Mouse (Mus musculus): ENCODE measurements around the gene Gm20509. TPM values are rescaled to one million over a fixed set of nuclear protein-coding genes. Genes with fewer than 3 reads are reported as not detected.
A peak's percentile ranks its signal among the peaks of the same experiment; 100 is the strongest.
"Not testable (repeated sequence)": the region's sequence is repeated elsewhere in the genome, so short reads cannot be mapped to it uniquely, and the experiment has no call there.

The Gm20509 gene
- polyA plus RNA-seq, 1 experiment: not detected

GRCm38 (mm10) chr9:73070971-73071659 is 31.2 kb upstream of the Gm20509 start:
- no peaks in the 10 kb centered on the region for H3K27me3 ChIP-seq (ENCODE audit: control insufficient read depth, insufficient read depth, low read length)
- H3K4me3 ChIP-seq (ENCODE audit: low read depth, low read length): no peak overlapping the region
- no peaks in the 10 kb centered on the region for H3K36me3 ChIP-seq (ENCODE audit: control insufficient read depth, insufficient read depth, low read length)
- TF ChIP-seq CTCF (IDR thresholded peaks at IDR 0.05; ENCODE audit: extremely low read depth, insufficient read length, insufficient replicate concordance, low read depth, low read length): no peak
- no peak for TF ChIP-seq POLR2A (IDR thresholded peaks at IDR 0.05; ENCODE audit: low read depth, low read length)
- peaks cover 15% of the 10 kb centered on the region for H3K4me1 ChIP-seq (ENCODE audit: control insufficient read depth, insufficient read depth, insufficient read length, low read length)
- H3K27ac ChIP-seq (ENCODE audit: insufficient read depth, low read depth, low read length): peak overlapping the region; percentile 38
- 44% methylated on average over 10 of the region's 10 CpGs for WGBS

GRCm38 (mm10) chr9:73072426-73072825 is 29.8 kb upstream of the Gm20509 start:
- WGBS: 81% methylated on average over 8 of the region's 8 CpGs

GRCm38 (mm10) chr9:73073169-73073568 is 29.1 kb upstream of the Gm20509 start:
- WGBS: 81% methylated on average over 5 of the region's 5 CpGs
- no peak for TF ChIP-seq CTCF (IDR thresholded peaks at IDR 0.05; ENCODE audit: extremely low read depth, insufficient read length, insufficient replicate concordance, low read depth, low read length)
- no peak for TF ChIP-seq POLR2A (IDR thresholded peaks at IDR 0.05; ENCODE audit: low read depth, low read length)
- no peak overlapping the region for H3K4me3 ChIP-seq (ENCODE audit: low read depth, low read length)
- no peaks in the 10 kb centered on the region for H3K36me3 ChIP-seq (ENCODE audit: control insufficient read depth, insufficient read depth, low read length)
- peak overlapping the region; percentile 39; the same call in 1 of the 2 replicates for H3K27ac ChIP-seq (ENCODE audit: insufficient read depth, low read depth, low read length)
- H3K27me3 ChIP-seq (ENCODE audit: control insufficient read depth, insufficient read depth, low read length): no peaks in the 10 kb centered on the region
- H3K4me1 ChIP-seq (ENCODE audit: control insufficient read depth, insufficient read depth, insufficient read length, low read length): peaks cover 10% of the 10 kb centered on the region

More at GRCm38 (mm10) chr9:73072426-73072825, 29.8 kb upstream of the Gm20509 start:
- TF ChIP-seq CTCF (IDR thresholded peaks at IDR 0.05; ENCODE audit: extremely low read depth, insufficient read length, insufficient replicate concordance, low read depth, low read length) (no peak), POLR2A (IDR thresholded peaks at IDR 0.05; ENCODE audit: low read depth, low read length) (no peak)
- Histone ChIP-seq H3K36me3 (ENCODE audit: control insufficient read depth, insufficient read depth, low read length) (no peaks in the 10 kb centered on the region), H3K4me1 (ENCODE audit: control insufficient read depth, insufficient read depth, insufficient read length, low read length) (peaks cover 15% of the 10 kb centered on the region), H3K4me3 (ENCODE audit: low read depth, low read length) (no peak overlapping the region), H3K27ac (ENCODE audit: insufficient read depth, low read depth, low read length) (0 out of 2 replicates have a peak overlapping the region, but pooled peaks have one; percentile 39), H3K27me3 (ENCODE audit: control insufficient read depth, insufficient read depth, low read length) (no peaks in the 10 kb centered on the region)

GRCm38 (mm10) chr9:73079349-73079748 is 22.9 kb upstream of the Gm20509 start:
- not testable (repeated sequence) for H3K27me3 ChIP-seq (ENCODE audit: control insufficient read depth, insufficient read depth, low read length); H3K4me3 ChIP-seq (ENCODE audit: low read depth, low read length); H3K4me1 ChIP-seq (ENCODE audit: control insufficient read depth, insufficient read depth, insufficient read length, low read length); H3K27ac ChIP-seq (ENCODE audit: insufficient read depth, low read depth, low read length); H3K36me3 ChIP-seq (ENCODE audit: control insufficient read depth, insufficient read depth, low read length)
- 73% methylated on average over 12 of the region's 12 CpGs for WGBS

GRCm38 (mm10) chr9:73079801-73080325 is 22.4 kb upstream of the Gm20509 start:
- no peak overlapping the region for H3K27ac ChIP-seq (ENCODE audit: insufficient read depth, low read depth, low read length)
- no peaks in the 10 kb centered on the region for H3K4me1 ChIP-seq (ENCODE audit: control insufficient read depth, insufficient read depth, insufficient read length, low read length)
- no peak for TF ChIP-seq CTCF (IDR thresholded peaks at IDR 0.05; ENCODE audit: extremely low read depth, insufficient read length, insufficient replicate concordance, low read depth, low read length)
- TF ChIP-seq POLR2A (IDR thresholded peaks at IDR 0.05; ENCODE audit: low read depth, low read length): no peak
- no peaks in the 10 kb centered on the region for H3K36me3 ChIP-seq (ENCODE audit: control insufficient read depth, insufficient read depth, low read length)
- WGBS: 82% methylated on average over 7 of the region's 7 CpGs
- no peak overlapping the region for H3K4me3 ChIP-seq (ENCODE audit: low read depth, low read length)
- H3K27me3 ChIP-seq (ENCODE audit: control insufficient read depth, insufficient read depth, low read length): no peaks in the 10 kb centered on the region

GRCm38 (mm10) chr9:73082291-73083000 is 19.8 kb upstream of the Gm20509 start:
- no peak overlapping the region for H3K27ac ChIP-seq (ENCODE audit: insufficient read depth, low read depth, low read length)
- 85% methylated on average over 8 of the region's 8 CpGs for WGBS
- H3K4me3 ChIP-seq (ENCODE audit: low read depth, low read length): no peak overlapping the region
- TF ChIP-seq CTCF (IDR thresholded peaks at IDR 0.05; ENCODE audit: extremely low read depth, insufficient read length, insufficient replicate concordance, low read depth, low read length) (no peak), POLR2A (IDR thresholded peaks at IDR 0.05; ENCODE audit: low read depth, low read length) (no peak)
- H3K36me3 ChIP-seq (ENCODE audit: control insufficient read depth, insufficient read depth, low read length): no peaks in the 10 kb centered on the region
- H3K27me3 ChIP-seq (ENCODE audit: control insufficient read depth, insufficient read depth, low read length): no peaks in the 10 kb centered on the region
- no peaks in the 10 kb centered on the region for H3K4me1 ChIP-seq (ENCODE audit: control insufficient read depth, insufficient read depth, insufficient read length, low read length)

- no peaks in the 10 kb centered on the region for H3K4me1 ChIP-seq (ENCODE audit: control insufficient read depth, insufficient read depth, insufficient read length, low read length)
- 69% methylated on average over 6 of the region's 6 CpGs for WGBS
- no peak overlapping the region for H3K4me3 ChIP-seq (ENCODE audit: low read depth, low read length)
- H3K27ac ChIP-seq (ENCODE audit: insufficient read depth, low read depth, low read length): no peak overlapping the region
- TF ChIP-seq POLR2A (IDR thresholded peaks at IDR 0.05; ENCODE audit: low read depth, low read length) (no peak), CTCF (IDR thresholded peaks at IDR 0.05; ENCODE audit: extremely low read depth, insufficient read length, insufficient replicate concordance, low read depth, low read length) (no peak)
- no peaks in the 10 kb centered on the region for H3K36me3 ChIP-seq (ENCODE audit: control insufficient read depth, insufficient read depth, low read length)
- H3K27me3 ChIP-seq (ENCODE audit: control insufficient read depth, insufficient read depth, low read length): no peaks in the 10 kb centered on the region
Measured at GRCm38 (mm10) chr9:73083956-73084355, 18.3 kb upstream of the Gm20509 start.
